Mouse (Mus musculus) cerebellum, adult 2 months (tissue): Measurements from ENCODE around the gene Gnb2.

Source experiments
- CTCF ChIP-seq: fragments of 200-500 bp; IDR thresholded peaks from 2 replicates; pipeline ENCODE4 v1.5.1; 2011; ENCODE audit warnings: low read depth, mild to moderate bottlenecking, control low read depth, low read length, moderate library complexity, borderline replicate concordance; ENCODE audit not compliant: insufficient read depth
- POLR2A ChIP-seq: fragments of 200-500 bp; IDR thresholded peaks from 2 replicates; pipeline ENCODE4 v1.6.1; 2011; ENCODE audit warnings: low read length, control low read depth, borderline replicate concordance; ENCODE audit not compliant: insufficient read depth

GRCm38 (mm10) chr5:137513951-137514721 lies 19.2 kb downstream of the Gnb2 start:
- TF ChIP-seq CTCF: no peak
- TF ChIP-seq POLR2A: no peak
